Mouse (Mus musculus) left cerebral cortex, adult 18-20 months (tissue): ENCODE measurements at regions not wholly inside any gene's neighbourhood (a gene's known extent, or its start where the extent isn't known, plus 50 kb on each side); places are given as distances from the start of the nearest gene placed in this dataset.
A peak's percentile ranks its signal among the peaks of the same experiment; 100 is the strongest.

Experiments used
- DNase-seq, 2 experiments: peaks; one replicate each; pipeline ENCODE4 v3.0.0; 2021 to 2022; ENCODE audit warnings: low spot score in 2 of 2, mixed read lengths in 1 of 2

DNA sequence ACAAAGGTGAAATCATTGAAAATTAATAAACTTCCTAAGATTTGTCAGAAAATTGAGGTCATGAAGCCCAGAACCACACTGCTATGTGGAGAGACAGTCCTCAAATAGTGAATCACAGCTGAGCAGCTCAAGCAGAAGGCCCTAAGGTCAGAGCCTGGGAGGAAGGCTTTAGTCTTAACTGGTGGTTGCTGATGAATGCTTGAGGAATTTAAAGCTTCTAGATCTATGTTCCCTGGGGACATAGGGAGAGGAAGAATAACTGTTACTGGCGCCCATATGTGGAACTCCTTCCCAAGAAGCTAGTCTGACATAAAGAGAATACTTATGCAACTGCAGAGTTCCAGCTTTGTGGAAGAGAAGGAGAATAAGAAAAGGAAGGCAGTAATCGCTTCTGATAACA is 919.5 kb downstream of the D3Ertd751e start:
- DNase-seq: no peak

DNA sequence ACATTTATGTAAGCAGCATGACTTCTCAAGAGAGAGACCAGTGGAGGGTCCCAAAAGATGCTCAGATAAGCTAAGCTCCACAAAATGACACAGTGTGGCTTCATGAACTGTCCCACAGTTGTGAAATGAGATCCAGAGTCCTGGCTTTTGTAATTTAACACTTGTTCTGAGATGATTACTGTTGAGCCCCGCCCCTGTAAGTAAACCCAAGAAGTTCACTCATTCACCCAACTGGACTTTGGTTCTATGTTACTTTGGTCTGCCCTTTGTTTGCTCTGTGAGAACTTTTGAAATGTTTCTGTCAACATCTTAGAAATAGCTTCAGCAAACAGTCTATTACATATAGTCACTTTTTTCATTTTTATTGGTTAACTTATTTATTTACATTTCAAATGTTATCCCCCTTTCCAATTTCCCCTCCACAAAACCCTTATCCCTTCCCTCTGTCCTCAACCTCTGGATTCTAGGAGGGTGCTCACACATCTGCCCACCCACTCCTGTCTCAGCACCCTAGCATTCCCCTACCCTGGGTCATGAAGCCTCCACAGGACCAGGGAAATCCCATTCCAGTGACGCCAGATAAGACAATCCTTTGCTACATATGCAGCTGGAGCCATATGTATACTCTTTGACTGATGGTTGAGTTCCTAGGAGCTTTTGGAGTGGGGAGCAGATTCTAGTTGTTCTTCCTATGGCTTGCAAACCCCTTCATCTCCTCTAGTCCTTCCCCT is 934.4 kb downstream of the D3Ertd751e start:
- no peak for DNase-seq

DNA sequence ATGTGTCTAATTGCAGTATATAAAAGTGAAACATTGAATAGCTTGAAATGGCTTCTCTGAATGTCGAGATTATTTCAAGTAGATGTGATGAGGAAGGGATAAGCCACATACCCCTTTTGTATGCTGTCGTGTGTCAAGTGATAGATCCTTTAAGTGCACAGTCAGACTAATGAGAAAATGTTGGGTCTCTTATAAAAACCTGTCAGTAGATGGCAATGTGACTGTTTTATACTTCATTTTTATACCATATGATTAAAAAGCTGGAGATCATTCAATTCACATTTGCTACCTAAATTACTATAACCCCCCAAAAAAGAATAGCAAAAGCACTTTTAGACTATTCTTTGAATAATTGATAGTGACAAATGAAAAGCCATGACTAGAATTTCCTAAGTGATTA is 952.3 kb downstream of the D3Ertd751e start:
- no peak for DNase-seq

DNA sequence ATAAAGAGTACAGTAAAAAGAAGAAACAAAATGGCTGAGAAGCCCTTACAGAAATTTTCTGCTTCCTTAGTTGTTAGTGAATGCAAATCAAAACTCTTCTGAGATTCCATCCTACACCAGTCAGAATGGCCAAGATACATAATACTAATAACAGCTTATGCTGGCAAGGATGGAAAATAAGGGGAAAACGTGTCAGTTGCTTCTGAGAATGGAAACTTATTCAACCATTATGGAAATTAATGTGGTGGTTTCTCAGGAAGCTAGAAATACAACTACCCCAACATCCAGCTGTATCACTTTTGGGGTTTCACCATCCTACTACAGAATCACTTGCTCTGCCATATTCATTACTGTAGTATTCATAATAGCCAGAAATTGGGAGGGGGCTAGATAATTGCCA is 996.5 kb downstream of the D3Ertd751e start:
- no peak for DNase-seq

DNA sequence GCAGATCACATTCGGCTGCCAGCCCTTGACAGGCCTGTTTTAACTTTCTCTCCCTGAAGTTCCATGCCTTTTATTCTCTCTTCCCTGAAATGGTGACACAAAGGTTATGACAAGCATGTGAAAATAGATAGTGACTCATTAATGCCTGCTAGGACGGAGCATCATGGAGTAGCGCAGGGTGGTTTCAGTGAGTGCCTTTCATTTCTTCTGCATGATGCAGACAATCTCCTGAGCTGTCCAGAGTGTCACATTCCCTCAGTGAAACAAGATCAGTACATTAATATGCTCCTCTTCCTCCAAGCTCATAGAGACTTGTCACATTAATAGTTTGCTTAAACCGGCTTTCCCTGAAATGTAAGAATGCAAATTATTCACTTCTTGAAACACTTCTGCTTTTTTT is 1010.7 kb downstream of the D3Ertd751e start:
- no peak for DNase-seq

DNA sequence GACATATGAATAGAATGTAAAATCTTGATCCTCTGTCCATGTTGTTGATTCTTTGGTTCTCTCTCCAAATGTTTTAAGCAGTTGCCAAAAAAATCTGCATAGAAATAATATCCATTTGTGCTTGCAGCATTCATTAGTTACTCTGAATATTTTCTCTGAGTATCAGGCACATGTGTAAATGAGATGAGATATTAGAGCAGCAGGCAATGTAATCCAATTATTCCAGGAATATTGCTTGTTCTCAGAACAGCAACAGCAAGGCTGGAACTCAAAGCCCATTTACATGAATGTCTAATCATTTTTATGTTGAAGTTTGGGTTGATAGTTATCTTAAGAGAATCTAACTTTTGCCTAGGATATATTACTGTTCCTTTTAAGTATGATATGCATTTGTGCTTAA is 1014.9 kb downstream of the D3Ertd751e start:
- DNase-seq: no peak

DNA sequence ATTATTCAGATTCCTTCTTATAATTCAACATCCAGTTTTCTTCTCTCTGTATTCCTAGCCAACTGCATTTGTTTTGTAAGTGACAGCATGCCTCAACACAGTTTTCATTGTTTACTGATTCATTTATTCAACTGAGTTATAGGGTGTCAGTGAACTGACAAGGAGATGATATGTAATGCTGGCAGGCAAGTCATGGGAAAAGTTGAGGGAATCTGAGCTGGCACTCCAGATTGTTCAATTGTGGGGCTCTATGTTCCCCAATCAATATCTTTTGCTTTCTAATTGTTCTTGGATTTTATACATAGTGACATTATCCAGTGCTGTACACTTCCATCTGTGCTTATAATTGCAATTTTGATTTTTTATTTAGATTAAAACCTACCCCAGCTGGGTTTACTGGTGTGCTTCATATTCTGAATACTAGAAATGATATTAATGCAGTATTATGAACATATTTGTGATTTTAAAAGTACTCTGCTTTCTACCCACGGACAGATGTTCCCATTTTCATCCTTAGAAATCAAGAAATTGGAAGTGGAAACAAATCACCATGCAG is 1015.5 kb downstream of the D3Ertd751e start:
- DNase-seq: no peak

DNA sequence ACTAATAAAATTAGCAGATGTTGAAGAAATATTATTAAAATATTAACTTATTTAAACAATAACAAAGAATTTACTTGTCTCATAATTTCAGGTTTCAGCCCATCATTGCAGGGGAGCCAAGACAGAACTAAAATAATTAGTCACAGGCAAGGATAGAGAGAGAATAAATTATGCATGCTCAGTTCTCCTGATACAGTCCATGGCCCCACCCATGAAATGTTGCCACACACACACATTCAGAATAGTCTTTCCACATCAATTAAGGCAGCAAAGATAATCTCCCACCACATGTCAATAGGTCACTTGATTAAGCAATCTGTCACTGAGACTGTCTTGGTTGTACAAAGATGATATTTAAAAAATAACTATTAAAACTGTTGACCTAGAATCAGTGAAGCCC is 1019.8 kb downstream of the D3Ertd751e start:
- DNase-seq: no peak

DNA sequence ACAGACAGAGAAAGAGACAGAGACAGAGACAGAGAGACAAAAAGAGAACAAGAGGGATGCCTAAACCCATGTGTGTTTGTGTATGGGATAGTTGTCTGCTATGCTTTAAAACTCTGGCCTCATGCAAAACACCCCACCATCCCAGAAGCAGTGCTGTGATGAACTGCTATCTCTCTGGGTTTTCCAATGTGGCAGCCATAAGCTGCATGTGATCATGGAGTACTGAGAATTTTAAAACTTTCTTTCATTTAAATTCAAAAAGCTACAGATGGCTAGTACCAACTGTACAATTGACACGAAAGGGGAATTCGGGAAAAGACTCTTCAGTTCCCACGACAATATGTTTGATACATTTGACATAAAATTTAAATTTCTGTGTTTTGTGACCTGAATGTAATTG is 1041.1 kb downstream of the D3Ertd751e start:
- DNase-seq: peak in 1 of 2 experiments; percentile 4

DNA sequence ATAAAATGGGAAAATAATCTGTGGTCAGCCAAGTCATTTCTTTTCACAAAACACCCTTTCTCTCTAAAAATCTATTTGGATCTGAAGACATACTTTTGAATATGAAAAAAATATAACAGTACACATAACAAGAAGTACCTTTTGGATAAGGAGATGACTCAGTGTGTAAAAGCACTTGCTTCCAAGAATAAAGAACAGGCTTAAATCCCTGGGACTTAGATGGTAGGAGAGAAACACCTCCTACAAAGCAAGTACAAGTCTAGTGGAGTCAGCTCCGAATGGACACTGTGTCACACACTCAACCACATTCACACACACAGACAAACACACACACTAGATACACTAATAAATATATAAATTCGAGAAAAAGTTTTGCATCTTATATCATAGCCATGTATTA is 1041.8 kb downstream of the D3Ertd751e start:
- no peak for DNase-seq

DNA sequence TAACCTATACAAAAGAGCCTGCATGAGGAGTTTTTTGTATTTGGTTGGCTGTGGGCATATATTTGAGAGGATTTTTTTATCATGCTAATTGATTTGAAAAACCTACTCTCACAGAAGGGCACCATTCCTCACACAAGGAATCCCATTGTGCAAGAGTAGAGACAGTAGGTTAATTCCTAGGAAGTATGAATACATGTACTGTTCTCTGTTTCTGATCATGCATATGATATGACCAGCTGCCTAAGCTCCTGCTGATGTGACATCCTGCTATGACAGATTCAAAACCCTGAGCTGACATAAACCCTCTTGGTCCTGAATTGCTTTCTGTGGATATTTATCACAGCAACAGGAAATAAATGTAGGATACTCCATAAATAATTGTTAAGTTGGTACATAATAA is 1048.0 kb downstream of the D3Ertd751e start:
- no peak for DNase-seq

DNA sequence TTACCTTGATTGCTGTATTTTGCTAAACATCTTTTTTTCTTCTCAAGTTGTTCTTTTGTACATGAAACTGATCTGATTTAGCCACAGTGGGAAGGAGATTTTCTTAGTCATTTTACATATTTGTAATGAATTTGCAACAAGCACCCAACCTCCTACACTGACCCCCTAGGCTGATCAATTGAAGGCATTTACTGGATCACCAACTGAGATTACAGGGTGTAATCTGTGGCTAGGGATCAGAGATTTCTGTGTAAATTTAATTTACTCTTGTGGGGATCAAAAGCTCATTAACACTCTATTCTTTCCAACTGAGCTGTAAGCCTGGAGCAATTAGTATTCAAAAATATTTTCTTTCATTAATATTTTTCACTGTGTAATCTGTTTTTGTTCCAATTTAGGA is 1049.5 kb downstream of the D3Ertd751e start:
- DNase-seq: no peak

DNA sequence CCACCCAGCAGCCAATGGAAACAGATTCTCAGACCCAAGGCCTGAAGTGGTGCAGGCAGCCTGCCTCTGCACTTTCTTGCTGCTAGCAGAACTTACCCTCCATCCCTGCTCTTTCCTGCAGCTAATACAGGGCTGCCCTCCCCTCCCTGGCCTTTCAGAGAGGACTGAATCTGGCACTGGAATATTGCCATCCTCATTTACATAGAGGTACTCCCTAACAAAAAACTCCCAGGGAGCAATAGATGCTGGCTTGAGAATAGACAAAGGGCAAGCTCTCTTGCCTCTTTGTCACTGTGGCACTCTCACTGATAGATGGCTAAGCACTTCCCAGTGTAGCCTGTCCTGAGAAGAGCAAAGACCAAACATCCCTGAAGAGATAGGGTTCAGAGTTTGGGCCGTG is 1088.0 kb downstream of the D3Ertd751e start:
- no peak for DNase-seq

DNA sequence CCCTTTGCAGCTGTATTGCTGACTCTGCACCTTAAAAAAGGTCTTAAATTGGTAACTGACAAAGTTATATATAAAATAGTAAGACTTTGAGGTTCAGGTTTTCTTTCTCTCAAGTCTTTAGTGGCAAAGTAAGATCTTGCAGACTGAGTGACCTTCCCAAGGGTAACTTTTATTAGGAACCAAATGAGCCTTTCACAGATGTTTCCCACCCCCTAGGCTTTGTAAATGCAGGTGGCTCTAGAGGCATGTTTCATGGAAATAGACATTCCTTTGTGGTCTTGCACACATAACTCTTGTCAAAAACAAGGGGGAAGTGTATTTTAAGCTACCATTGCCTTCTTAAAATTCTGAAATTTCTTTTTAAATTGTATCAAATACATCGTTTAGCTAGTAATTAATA is 1125.0 kb downstream of the D3Ertd751e start:
- no peak for DNase-seq

DNA sequence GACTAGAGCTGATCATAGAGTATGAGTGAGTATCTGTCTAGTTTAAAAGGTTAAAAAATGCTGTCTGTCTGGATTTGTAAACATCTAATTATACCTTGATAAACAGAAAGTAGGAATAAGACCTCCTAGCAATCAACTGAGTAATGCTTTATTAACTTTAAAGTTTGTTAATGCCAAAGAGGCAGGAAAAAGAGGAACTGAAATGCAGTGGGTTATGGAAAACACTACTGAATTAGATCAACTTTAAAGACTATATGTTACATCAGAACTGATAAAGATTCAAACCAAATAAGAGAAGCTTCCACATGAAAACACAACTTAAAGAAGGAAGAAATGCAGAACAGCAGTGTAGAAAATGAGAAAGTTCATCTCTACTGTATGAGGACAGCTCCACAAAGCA is 1136.6 kb downstream of the D3Ertd751e start:
- no peak for DNase-seq

DNA sequence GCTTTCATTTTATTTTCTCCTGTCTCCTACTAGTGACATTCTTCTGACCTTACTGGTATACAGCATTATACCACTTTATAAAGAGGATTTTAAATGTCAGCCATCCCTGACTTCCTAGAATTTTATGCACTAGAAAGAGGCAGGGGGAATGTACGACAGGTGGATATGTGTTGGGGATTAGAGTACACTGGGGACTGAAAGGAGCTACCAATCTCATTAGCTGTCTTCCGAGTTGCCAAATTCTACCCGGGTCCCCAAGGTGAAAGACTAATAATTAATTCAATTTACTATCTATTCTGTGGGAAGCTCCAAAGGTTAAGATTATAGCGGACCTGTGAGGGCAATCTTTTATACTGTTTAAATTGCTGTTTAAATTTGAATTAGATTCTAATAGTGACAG is 1142.1 kb downstream of the D3Ertd751e start:
- DNase-seq: no peak

DNA sequence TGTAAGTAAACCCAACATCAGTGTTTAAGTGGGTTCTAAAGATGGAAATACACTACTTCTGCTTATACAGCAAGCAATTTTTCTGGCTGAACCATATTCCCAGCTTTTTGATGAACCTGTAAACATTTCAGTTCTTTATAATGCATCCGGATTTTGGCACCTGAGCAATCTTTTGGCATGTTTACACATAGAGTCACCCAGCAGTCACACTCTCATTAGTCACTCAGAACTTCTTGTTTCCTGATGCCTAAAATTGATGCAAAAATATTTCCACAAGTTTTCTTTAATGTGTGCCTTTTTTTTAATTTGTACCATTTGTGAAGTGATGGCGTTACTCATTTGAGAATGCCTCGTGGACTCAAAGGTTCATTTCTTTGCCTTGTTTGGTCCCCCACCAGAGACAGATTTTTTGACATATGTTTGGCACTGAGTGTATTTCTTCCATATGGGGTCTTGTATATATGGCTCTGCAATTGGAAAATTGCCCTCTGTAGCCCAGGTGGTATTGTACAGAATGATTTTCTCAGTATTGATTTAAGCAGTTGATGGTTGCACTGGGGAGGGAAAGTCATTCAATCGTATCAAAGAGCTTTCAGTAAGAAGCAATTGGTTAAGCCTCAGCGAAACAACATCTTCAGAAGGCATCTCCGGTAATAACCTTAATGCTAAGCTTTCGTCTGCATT is 1149.7 kb downstream of the D3Ertd751e start:
- DNase-seq: no peak

DNA sequence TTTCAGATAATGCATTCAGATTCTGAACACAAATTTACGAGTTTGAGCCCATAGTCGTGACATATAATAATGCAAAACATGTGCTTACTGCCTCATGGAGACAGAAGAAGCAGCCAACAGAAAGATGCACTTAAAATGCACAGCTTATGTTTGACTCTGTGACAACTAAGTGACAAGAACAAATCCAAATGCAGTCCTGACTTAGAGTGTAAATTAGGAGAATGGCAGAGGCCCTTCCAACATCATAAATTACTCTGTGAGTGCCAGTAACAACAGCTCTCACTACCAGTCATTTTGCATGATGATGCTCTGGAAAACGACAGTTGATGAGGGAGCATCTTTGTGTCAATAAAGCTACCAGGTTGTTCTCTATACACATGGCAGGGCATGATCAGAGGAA is 1153.4 kb downstream of the D3Ertd751e start:
- DNase-seq: no peak

DNA sequence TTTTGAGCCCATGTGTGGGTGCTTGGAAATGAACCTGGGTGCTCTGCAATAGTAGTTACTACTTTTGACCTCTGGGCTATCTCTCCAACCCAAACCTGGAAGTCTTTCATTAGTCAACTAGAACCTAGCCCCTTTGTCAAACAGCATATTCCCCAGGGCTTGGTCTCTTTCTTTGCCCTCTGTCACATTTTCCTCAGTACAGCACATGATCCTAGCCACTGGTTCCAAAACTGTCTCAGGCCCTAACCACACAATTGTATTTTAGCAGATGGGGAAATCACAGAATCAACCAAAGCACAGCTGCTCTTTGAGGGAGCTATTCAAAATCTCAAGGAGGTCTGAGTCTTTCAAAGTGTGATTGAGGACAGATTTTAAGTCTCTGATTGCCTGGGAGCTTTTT is 1155.5 kb downstream of the D3Ertd751e start:
- no peak for DNase-seq

DNA sequence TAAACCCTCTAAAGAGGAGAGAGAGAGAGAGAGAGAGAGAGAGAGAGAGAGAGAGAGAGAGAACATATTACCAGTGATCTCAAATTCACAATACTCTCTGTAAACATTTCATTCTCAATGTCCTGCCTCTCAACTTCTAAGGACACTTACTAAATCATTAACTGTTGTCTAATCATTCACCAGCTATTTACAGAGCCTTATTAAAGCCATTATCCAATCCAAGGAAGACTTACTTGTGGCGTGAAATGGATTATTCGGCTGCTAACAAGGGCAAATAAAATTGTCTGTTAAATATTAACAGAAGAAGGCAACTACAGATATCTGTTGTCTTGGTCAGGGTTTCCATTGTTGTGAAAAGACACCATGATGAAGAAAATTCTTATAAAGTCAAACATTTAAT is 1156.5 kb downstream of the D3Ertd751e start:
- no peak for DNase-seq

DNA sequence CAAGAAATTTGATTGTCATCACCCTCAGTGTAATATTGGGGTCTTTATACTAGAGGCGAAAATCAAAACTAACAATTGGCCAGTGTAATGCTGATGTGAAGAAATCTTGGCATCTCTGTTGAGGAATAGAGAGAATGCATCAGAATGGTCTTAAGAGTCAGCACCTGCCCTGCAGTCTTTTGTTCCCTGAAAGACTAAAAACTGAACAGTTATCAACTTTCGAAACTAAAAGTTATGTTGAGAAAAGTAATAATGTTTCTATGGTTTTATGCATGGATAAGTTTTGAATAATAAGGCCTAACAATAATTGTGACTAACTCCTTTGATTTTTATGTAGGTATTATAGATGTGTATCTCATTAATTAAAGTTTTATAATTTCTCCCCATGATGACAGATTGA is 1158.6 kb downstream of the D3Ertd751e start:
- no peak for DNase-seq

DNA sequence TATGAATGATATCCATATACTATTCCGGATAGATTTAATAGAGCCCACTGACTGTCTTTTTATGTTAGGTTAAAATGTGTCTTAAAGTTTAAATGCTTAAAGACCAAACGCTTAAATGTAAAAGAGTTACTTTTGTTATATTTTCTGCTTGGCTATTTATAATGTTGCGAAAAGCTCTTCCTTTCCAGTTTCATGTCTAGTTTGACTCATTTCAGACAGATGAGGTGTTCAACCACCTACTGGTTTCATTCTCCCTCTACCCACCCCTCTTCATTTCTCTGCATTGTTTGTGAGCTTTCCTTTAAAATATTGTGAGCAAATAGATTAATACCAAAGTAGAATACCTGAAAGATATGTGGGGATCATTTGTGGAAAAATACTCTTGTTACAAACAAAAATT is 1163.8 kb downstream of the D3Ertd751e start:
- DNase-seq: no peak

DNA sequence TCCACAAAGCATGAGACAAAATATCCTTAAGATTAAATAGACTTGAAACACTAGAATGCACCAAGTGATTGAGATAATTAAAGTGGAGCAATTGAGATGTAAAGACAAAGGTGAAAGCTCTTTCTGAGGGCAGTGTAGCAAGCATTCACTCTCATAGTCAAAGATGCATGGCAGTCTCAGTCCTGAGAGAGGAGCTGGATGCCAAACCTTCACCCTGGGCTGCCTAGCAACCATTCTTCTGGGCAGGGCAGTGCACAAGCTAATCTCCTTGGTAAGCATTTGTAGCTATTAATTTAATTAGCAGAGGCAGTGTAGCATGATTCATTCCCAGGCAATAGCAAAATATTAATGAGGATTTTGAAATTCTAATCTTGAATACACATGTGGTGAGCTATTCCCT is 1166.0 kb downstream of the D3Ertd751e start:
- no peak for DNase-seq
